Mouse (Mus musculus) liver, embryonic 14.5 days (tissue): ENCODE results near the gene Olfr520. TPM values are rescaled to one million over a fixed set of nuclear protein-coding genes. Genes with fewer than 3 reads are reported as not detected.

Experiments used
- ATAC-seq: fragments of 200-750 bp; cut with Nextera tagmentation; 2 replicates; pipeline ENCODE4 v1.8.0; 2017; ENCODE audit warnings: moderate number of reproducible peaks, mild to moderate bottlenecking, moderate library complexity; ENCODE audit not compliant: insufficient read depth
- DNase-seq, 3 experiments: peaks; one replicate each; pipeline ENCODE4 v3.0.0-alpha.2; 2012 to 2013; ENCODE audit warnings: low read depth in 3 of 3, low spot score in 3 of 3
- H3K27ac ChIP-seq: fragments of 300-500 bp; sonication (generic); 2 replicates; pipeline ENCODE4 v1.5.1; 2014; ENCODE audit warnings: moderate library complexity, mild to moderate bottlenecking, control low read depth, inconsistent platforms
- H3K27me3 ChIP-seq: fragments of 300-500 bp; sonication (generic); 2 replicates; pipeline ENCODE4 v1.6.1; 2014; ENCODE audit warnings: mild to moderate bottlenecking, low read length, moderate library complexity; ENCODE audit not compliant: control insufficient read depth, insufficient read depth
- H3K36me3 ChIP-seq: fragments of 300-500 bp; sonication (generic); replicated peaks from 2 replicates; pipeline ENCODE4 v1.6.1; 2014; ENCODE audit warnings: low read depth; ENCODE audit not compliant: control insufficient read depth, insufficient read depth
- H3K4me1 ChIP-seq, 2 experiments: fragments of 200-500 bp in 1 of 2; fragments of 300-500 bp in 1 of 2; sonication (generic) in 1 of 2; replicated peaks; 2 replicates each; pipeline ENCODE4 v1.6.1; 2012 to 2014; ENCODE audit warnings: antibody characterized with exemption in 1 of 2, inconsistent platforms in 1 of 2, low read length in 1 of 2; ENCODE audit not compliant: control insufficient read depth in 2 of 2, insufficient read depth in 2 of 2
- H3K4me2 ChIP-seq: fragments of 300-500 bp; sonication (generic); 2 replicates; pipeline ENCODE4 v1.6.1; 2014; ENCODE audit warnings: low read depth, mild to moderate bottlenecking, control low read depth, moderate library complexity
- H3K4me3 ChIP-seq, 2 experiments: fragments of 200-500 bp in 1 of 2; fragments of 300-500 bp in 1 of 2; sonication (generic) in 1 of 2; 2 replicates each; pipeline ENCODE4 v1.5.1; 2012 to 2014; ENCODE audit warnings: low read depth in 2 of 2, low read length in 2 of 2, mild to moderate bottlenecking in 2 of 2, control low read depth in 1 of 2, inconsistent platforms in 1 of 2, moderate library complexity in 1 of 2; ENCODE audit not compliant: insufficient read depth in 1 of 2
- H3K9ac ChIP-seq: fragments of 300-500 bp; sonication (generic); replicated peaks from 2 replicates; pipeline ENCODE4 v1.6.1; 2014; ENCODE audit warnings: mild to moderate bottlenecking, control low read depth, moderate library complexity
- H3K9me3 ChIP-seq: fragments of 300-500 bp; sonication (generic); 2 replicates; pipeline ENCODE4 v1.6.1; 2016; ENCODE audit warnings: low read length, mixed read lengths; ENCODE audit not compliant: control insufficient read depth
- CTCF ChIP-seq: IDR thresholded peaks from 2 replicates; pipeline ENCODE4 v1.5.1; 2016; ENCODE audit warnings: antibody characterized with exemption, low read depth, control low read depth
- EP300 ChIP-seq: IDR thresholded peaks from 2 replicates; pipeline ENCODE4 v1.6.1; 2016; ENCODE audit warnings: antibody characterized with exemption, low read depth
- WGBS: fragments of 180-500 bp; shearing (Covaris S2); extraction: QIAGEN DNeasy Blood & Tissue Kit; methylation state at CpG from one replicate; pipeline ENCODE4 v1.1.7; 2014; ENCODE audit not compliant: insufficient replicate concordance; 5-methylcytosine and 5-hydroxymethylcytosine counted together
- polyA plus RNA-seq, 2 experiments: library from polyadenylated mRNA; depleted of rRNA in 1 of 2; stranded (reverse) in 1 of 2; unstranded in 1 of 2; fragments of >200 nt; fragmentation: Nextera tagmentation in 1 of 2; extraction: Ambion mirVana in 1 of 2; gene quantifications; 2 replicates each; pipeline versions ENCODE4 v1.2.1 to v1.2.3; 2012 to 2014

Olfr520 gene
- polyA plus RNA-seq, 2 experiments, result not detected

DNA sequence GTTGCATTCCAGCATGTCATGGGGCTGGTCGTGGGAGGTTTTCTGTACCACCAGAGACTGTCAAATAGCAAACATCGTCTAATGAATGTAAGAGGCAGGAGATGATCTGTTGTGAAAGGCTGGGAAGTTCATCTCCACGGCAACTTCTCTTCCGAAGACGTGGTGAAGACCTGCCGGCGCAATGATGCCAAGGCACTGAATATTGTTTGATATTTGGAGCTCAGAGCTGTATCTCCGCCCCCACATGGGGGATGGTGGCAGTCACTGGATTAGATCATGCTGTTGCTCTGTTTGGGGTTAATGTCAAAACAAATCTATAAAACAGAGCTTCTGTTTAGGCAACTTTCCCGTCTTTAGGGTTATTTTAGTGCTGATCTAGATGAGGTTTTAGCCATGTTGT lies 9.2 kb downstream of the Olfr520 start:
- DNase-seq (no peak), ATAC-seq (no peak)
- Histone ChIP-seq H3K27me3 (no peaks in the 10 kb centered on the region), H3K9ac (no peak overlapping the region), H3K27ac (no peak overlapping the region), H3K4me2 (no peak overlapping the region), H3K36me3 (no peaks in the 10 kb centered on the region), H3K4me1 (peaks cover 0 to 5% of the 10 kb centered on the region in 2 experiments; a peak in 2 of 4 replicates), H3K9me3 (no peaks in the 10 kb centered on the region), H3K4me3 (no peak overlapping the region)
- WGBS, result 66% methylated on average over 9 of the region's 9 CpGs
- TF ChIP-seq CTCF (no peak), EP300 (no peak)

DNA sequence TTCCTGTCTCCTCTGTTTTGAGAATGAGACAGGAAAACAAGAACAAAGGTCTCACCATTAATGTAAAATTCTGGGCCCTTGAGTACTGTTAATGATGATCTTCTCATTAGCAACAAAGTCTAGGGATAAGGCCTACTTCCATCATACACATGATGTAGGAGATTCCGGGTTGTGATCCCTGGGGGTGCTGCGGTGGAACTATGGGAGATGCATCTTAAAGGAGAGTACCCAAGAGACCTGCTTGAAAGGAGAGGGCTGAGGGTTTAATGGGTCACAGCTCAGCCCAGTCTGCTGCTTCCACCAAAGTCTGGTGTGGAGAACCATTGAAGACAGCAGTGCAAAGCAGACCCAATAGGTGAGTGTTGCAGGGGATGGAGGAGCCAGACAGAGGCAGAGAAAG lies 33.1 kb downstream of the Olfr520 start, which contains the start of gene Olfr521:
Gene Olfr521, plus strand, starts transcription at position 301 of the 400 bp plus-strand sequence.
- DNase-seq, result no peak
- no peak within 1 kb of the TSS for H3K4me2 ChIP-seq
- TF ChIP-seq CTCF (no peak), EP300 (no peak)
- no peaks in the 10 kb centered on the region for H3K4me1 ChIP-seq
- H3K27me3 ChIP-seq, result no peaks in the 10 kb centered on the region
- ATAC-seq, result no peak
- no peaks in the 10 kb centered on the region for H3K36me3 ChIP-seq
- peaks cover 3% of the 10 kb centered on the region; the same call in 1 of the 2 replicates for H3K9me3 ChIP-seq
- H3K9ac ChIP-seq, result no peak within 1 kb of the TSS
- H3K27ac ChIP-seq, result no peak within 1 kb of the TSS
- H3K4me3 ChIP-seq, result no peak within 1 kb of the TSS
- WGBS, result 77% methylated on average over 2 of the region's 2 CpGs

DNA sequence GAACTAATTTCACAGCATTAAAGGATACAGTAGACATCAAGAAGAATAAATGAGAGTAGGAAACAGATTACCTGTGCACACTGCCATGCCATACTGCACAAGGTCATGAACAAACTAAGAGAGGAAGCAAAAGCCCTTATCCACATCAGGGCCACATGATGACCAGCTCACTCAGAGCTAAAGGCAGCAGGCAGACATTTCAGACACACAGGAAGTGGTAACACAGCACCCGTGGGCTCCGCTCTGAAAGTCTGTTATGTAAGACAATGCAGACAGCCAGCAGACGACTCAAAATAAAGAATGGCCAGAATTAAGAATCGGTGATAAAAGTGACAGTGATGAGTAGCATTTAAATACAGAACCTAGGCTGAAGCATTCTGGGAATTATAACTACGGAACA lies 51.3 kb downstream of the Olfr520 start:
- no peak for TF ChIP-seq EP300
- TF ChIP-seq CTCF, result no peak
- Histone ChIP-seq H3K4me1 (no peaks in the 10 kb centered on the region), H3K4me3 (no peak overlapping the region), H3K9ac (no peak overlapping the region), H3K36me3 (no peaks in the 10 kb centered on the region), H3K9me3 (no peaks in the 10 kb centered on the region), H3K27me3 (no peaks in the 10 kb centered on the region), H3K27ac (no peak overlapping the region), H3K4me2 (no peak overlapping the region)
- ATAC-seq (no peak), DNase-seq (no peak)
- whole genome bisulfite sequencing, result 32% methylated on average over 5 of the region's 5 CpGs

DNA sequence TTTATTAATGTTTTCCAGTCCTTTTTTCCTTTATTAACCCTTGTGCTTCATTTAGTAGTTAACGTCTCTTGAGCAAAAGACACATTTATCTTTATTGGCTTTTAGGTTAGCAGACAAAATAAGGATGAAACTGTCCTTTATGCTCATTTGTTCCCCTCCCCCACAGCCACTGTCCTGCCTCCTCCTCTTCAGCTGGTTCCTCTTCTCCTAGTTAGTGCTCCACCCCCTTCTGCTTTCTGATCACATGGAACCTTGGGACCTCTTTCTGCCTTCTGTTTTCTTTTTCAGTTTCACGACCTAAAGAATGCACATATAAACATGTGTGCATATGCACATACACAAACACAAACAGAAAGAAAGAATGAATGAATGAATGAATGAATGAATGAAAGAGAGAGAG lies 51.8 kb downstream of the Olfr520 start:
- H3K9ac ChIP-seq, result no peak overlapping the region
- H3K4me3 ChIP-seq, result no peak overlapping the region
- WGBS, result 50% methylated on average over 2 of the region's 2 CpGs
- no peaks in the 10 kb centered on the region for H3K36me3 ChIP-seq
- H3K27me3 ChIP-seq, result no peaks in the 10 kb centered on the region
- ATAC-seq (no peak), DNase-seq (no peak)
- no peak overlapping the region for H3K27ac ChIP-seq
- no peaks in the 10 kb centered on the region for H3K4me1 ChIP-seq
- H3K4me2 ChIP-seq, result no peak overlapping the region
- TF ChIP-seq EP300 (no peak), CTCF (no peak)
- no peaks in the 10 kb centered on the region for H3K9me3 ChIP-seq

DNA sequence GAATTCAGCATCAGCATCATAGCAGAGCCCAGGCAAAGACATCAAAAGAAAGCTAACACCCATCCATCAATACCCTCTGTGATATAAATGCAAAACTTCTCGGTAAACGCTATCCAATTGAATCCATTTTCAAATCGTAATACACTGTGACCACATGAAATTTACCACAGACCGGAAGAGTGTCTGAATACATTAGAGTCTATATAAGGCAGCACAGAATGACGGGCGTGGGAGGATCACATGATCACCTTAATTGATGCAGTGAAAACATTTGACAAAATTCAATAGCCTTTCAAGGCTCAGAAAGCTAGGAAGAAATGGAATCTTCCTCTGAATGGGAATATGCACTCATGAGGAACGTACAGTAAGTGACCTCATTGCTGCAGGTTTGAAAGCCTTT lies 53.3 kb downstream of the Olfr520 start:
- Histone ChIP-seq H3K4me1 (no peaks in the 10 kb centered on the region), H3K27me3 (no peaks in the 10 kb centered on the region), H3K9ac (no peak overlapping the region), H3K4me2 (no peak overlapping the region), H3K9me3 (no peaks in the 10 kb centered on the region), H3K4me3 (no peak overlapping the region), H3K27ac (no peak overlapping the region), H3K36me3 (no peaks in the 10 kb centered on the region)
- TF ChIP-seq EP300 (no peak), CTCF (no peak)
- DNase-seq, result no peak
- 72% methylated on average over 7 of the region's 7 CpGs for WGBS
- ATAC-seq, result no peak
